Mouse (Mus musculus) megakaryocyte, adult 5-6 weeks (primary cell): ENCODE measurements at regions not wholly inside any gene's neighbourhood (a gene's known extent, or its start where the extent isn't known, plus 50 kb on each side); places are given as distances from the start of the nearest gene placed in this dataset.
A peak's percentile ranks its signal among the peaks of the same experiment; 100 is the strongest.

ENCODE experiments used
- ATAC-seq: 2 replicates; pipeline ENCODE4 v1.8.0; 2016; ENCODE audit warnings: mild to moderate bottlenecking, inconsistent platforms; ENCODE audit not compliant: poor library complexity, severe bottlenecking

GRCm38 (mm10) chr10:96480453-96481324, 136.1 kb upstream of the Btg1 start:
- no peak for ATAC-seq

GRCm38 (mm10) chr10:96481325-96481638, 135.5 kb upstream of the Btg1 start:
- ATAC-seq: no peak

DNA sequence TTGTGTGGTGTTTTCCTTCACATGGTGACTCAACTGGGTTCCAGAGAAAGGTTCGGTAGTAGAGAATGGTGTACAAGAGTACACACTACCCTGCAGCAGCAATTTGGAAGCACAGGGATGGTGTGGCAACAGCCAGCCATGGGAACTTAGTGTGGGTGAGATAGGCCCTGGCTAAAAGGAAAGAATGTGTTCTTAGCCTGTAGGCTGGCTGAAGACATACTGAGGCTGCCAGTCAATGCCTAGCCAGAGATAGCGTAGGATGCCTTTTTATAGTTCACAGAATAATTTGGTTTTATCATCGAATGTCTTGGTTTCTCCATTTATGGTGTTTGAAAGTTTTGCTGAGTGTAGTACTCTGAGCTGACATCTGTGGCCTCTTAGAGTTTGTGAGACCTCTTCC, 130.1 kb upstream of the Btg1 start:
- ATAC-seq: no peak

- ATAC-seq: no peak
Measured at GRCm38 (mm10) chr10:96493706-96494105, 123.1 kb upstream of the Btg1 start.

GRCm38 (mm10) chr10:96496700-96497099, 120.1 kb upstream of the Btg1 start:
- ATAC-seq: peak; percentile 85

DNA sequence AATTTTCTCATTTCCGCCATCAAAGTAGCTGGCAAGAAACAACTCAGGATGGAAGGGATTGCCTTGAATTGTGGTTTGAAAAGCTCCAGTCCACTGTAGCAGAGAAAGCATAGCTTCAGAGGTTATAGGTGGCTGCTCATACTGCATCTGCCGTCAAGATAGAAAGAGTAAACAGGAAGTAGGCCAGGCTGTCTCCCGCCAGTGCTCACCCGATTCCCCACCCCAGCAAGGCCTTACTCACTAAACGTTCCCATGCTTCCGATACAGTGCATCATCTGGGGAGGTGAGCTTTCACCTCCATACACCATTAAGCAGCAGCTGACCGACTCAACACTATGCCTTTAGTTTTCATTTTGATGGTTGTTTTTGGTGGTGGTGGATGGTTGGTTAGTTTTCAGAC, 119.3 kb upstream of the Btg1 start:
- no peak for ATAC-seq

GRCm38 (mm10) chr10:96499274-96499673, 117.5 kb upstream of the Btg1 start:
- ATAC-seq: no peak

DNA sequence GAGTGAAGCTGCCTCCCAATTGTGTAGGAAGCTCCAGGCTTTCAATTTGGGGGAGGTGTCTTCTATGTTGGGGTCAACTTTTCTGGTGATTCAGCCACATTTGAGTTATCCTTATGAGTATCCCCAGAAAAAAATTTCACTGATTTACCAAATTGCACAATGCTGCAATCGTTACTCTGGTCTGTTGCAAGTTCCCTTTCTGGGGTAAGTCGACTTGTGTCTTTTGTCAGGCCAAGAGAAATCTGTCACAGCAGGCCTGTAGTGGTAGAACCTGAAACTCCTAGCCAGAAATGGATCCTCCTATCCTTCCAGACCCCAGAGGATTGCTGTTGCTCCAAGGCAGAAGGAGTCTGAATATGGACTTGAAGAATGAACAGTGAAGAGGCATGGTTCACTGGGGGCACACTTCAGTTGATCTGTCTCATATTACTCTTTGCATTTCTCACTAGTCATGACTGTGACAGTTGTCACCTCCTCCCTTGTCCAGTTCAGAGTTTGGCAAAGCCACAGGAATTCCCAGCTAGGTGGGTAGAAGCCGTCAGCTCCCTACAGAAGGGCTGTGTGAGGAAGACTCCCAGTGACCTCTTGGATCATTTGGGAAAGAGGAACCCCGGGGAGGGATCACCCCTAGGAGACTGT, 114.6 kb upstream of the Btg1 start:
- peak; percentile 91 for ATAC-seq

- ATAC-seq: no peak
Measured at GRCm38 (mm10) chr10:96502736-96503135, 114.1 kb upstream of the Btg1 start.

DNA sequence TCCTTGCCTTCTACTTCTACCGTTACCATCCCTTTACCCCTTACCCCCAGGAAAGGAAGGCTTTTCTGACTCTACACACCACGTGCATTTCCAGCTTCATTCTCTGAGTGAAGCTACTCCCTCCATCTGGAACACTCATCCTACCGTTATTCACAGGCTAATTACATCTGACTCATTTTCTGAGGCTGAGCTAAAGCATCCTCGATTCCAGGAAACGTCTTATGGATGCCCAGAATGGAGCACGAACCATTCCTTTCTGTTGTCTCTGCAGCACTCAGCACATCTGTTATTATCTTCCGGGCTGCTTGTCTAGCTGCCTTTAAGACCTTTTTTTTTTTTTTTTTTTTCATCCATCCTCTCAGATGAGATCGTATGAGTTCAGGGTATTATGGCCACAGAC, 112.5 kb upstream of the Btg1 start:
- no peak for ATAC-seq

- ATAC-seq: no peak
Measured at GRCm38 (mm10) chr10:96515164-96515922, 101.5 kb upstream of the Btg1 start.

- ATAC-seq: 0 out of 2 replicates have a peak, but pooled peaks have one; percentile 18
Measured at GRCm38 (mm10) chr10:96515923-96516258, 100.9 kb upstream of the Btg1 start.

- no peak for ATAC-seq
Measured at GRCm38 (mm10) chr10:96519411-96519810, 97.4 kb upstream of the Btg1 start.

GRCm38 (mm10) chr10:96520995-96521760, 95.6 kb upstream of the Btg1 start:
- ATAC-seq: no peak

GRCm38 (mm10) chr10:96523967-96524801, 92.6 kb upstream of the Btg1 start:
- no peak for ATAC-seq

- no peak for ATAC-seq
Measured at GRCm38 (mm10) chr10:96527864-96528263, 88.9 kb upstream of the Btg1 start.

GRCm38 (mm10) chr10:96534547-96535124, 82.2 kb upstream of the Btg1 start:
- ATAC-seq: no peak

- no peak for ATAC-seq
Measured at GRCm38 (mm10) chr10:96535461-96535860, 81.3 kb upstream of the Btg1 start.

GRCm38 (mm10) chr10:96540828-96541227, 76.0 kb upstream of the Btg1 start:
- ATAC-seq: peak; percentile 90

DNA sequence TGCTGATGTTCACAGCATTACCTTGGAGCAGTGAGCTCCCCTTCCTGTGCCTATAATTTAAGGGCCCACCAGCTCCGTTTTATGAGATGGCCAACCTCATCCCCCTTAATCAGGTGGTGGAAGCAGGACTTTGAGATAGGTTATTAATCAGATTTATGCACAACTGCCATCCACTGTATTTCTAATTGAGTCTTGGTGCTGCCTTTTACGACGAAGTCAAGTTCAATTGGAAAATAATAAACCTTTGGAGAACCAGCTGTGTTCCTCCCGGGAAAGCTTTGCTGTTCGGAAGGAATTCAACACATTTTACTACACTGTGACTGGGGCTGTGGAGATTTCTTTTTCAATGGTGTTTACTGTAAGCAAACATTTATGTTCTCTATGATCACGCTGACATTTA, 71.5 kb upstream of the Btg1 start:
- no peak for ATAC-seq
